Mouse (Mus musculus) right cerebral cortex, postnatal 36 days (tissue): ENCODE data around the gene Dmbx1.

ENCODE experiments used
- DNase-seq, 2 experiments: peaks; one replicate each; pipeline ENCODE4 v3.0.0; 2022; ENCODE audit warnings: low spot score in 2 of 2, mixed read lengths in 1 of 2

Gene Dmbx1

GRCm38 (mm10) chr4:115939295-115940102, at the start of gene Dmbx1:
Gene Dmbx1 (minus strand): TSS chr4:115939926.
- no peak for DNase-seq

- DNase-seq, result no peak
Observed at GRCm38 (mm10) chr4:115989382-115989781, 49.7 kb upstream of the Dmbx1 start.

- no peak for DNase-seq
Observed at GRCm38 (mm10) chr4:115987858-115988530, 48.3 kb upstream of the Dmbx1 start.

- no peak for DNase-seq
Observed at GRCm38 (mm10) chr4:115987436-115987835, 47.7 kb upstream of the Dmbx1 start.

GRCm38 (mm10) chr4:115984967-115985366, 45.2 kb upstream of the Dmbx1 start:
- DNase-seq, result no peak

GRCm38 (mm10) chr4:115984111-115984510, 44.4 kb upstream of the Dmbx1 start:
- peak; percentile 63 to 68 for DNase-seq

- peak; percentile 41 to 49 for DNase-seq
Observed at GRCm38 (mm10) chr4:115980676-115981075, 41.0 kb upstream of the Dmbx1 start.

GRCm38 (mm10) chr4:115979437-115979836, 39.7 kb upstream of the Dmbx1 start:
- no peak for DNase-seq

GRCm38 (mm10) chr4:115978911-115979310, 39.2 kb upstream of the Dmbx1 start:
- DNase-seq, result no peak

- DNase-seq, result no peak
Observed at GRCm38 (mm10) chr4:115972543-115972942, 32.8 kb upstream of the Dmbx1 start.

- DNase-seq, result no peak
Observed at GRCm38 (mm10) chr4:115964446-115964845, 24.7 kb upstream of the Dmbx1 start.

- no peak for DNase-seq
Observed at GRCm38 (mm10) chr4:115963751-115964150, 24.0 kb upstream of the Dmbx1 start.

- DNase-seq, result peak in 1 of 2 experiments; percentile 17
Observed at GRCm38 (mm10) chr4:115962671-115963412, 23.1 kb upstream of the Dmbx1 start.

GRCm38 (mm10) chr4:115961991-115962390, 22.3 kb upstream of the Dmbx1 start:
- DNase-seq, result no peak

- DNase-seq, result no peak
Observed at GRCm38 (mm10) chr4:115959546-115959945, 19.8 kb upstream of the Dmbx1 start.

- DNase-seq, result no peak
Observed at GRCm38 (mm10) chr4:115955494-115955775, 15.7 kb upstream of the Dmbx1 start.

GRCm38 (mm10) chr4:115954656-115955493, 15.1 kb upstream of the Dmbx1 start:
- DNase-seq, result no peak

- DNase-seq, result no peak
Observed at GRCm38 (mm10) chr4:115953559-115953958, 13.8 kb upstream of the Dmbx1 start.

- DNase-seq, result peak; percentile 25 to 34
Observed at GRCm38 (mm10) chr4:115952758-115953157, 13.0 kb upstream of the Dmbx1 start.

- no peak for DNase-seq
Observed at GRCm38 (mm10) chr4:115943669-115944314, 4.1 kb upstream of the Dmbx1 start.

GRCm38 (mm10) chr4:115941242-115941820, 1.6 kb upstream of the Dmbx1 start:
- no peak for DNase-seq
